Mouse (Mus musculus) intestine, postnatal 0 days (tissue): Measurements from ENCODE around the gene Grik5. TPM values are rescaled to one million over a fixed set of nuclear protein-coding genes. Genes with fewer than 3 reads are reported as not detected.

Source experiments
- ATAC-seq: fragments of 200-750 bp; cut with Nextera tagmentation; 2 replicates; pipeline ENCODE4 v1.8.0; 2017; ENCODE audit warnings: mild to moderate bottlenecking, moderate TSS enrichment, moderate library complexity
- H3K27ac ChIP-seq: fragments of 300-500 bp; sonication (generic); 2 replicates; pipeline ENCODE4 v1.5.1; 2014; ENCODE audit warnings: mild to moderate bottlenecking, low read depth, low read length, moderate library complexity
- H3K27me3 ChIP-seq: fragments of 300-500 bp; sonication (generic); replicated peaks from 2 replicates; pipeline ENCODE4 v1.6.1; 2014; ENCODE audit warnings: low read length, mixed read lengths; ENCODE audit not compliant: control insufficient read depth, insufficient read depth
- H3K36me3 ChIP-seq: fragments of 300-500 bp; sonication (generic); 2 replicates; pipeline ENCODE4 v1.6.1; 2014; ENCODE audit warnings: mild to moderate bottlenecking, moderate library complexity; ENCODE audit not compliant: control insufficient read depth, insufficient read depth
- H3K4me1 ChIP-seq: fragments of 300-500 bp; sonication (generic); replicated peaks from 2 replicates; pipeline ENCODE4 v1.6.1; 2014; ENCODE audit warnings: antibody characterized with exemption, low read length, mixed read lengths; ENCODE audit not compliant: control insufficient read depth, insufficient read depth
- H3K4me2 ChIP-seq: fragments of 300-500 bp; sonication (generic); replicated peaks from 2 replicates; pipeline ENCODE4 v1.6.1; 2014; ENCODE audit warnings: low read depth, mild to moderate bottlenecking, moderate library complexity
- H3K4me3 ChIP-seq: fragments of 300-500 bp; sonication (generic); 2 replicates; pipeline ENCODE4 v1.5.1; 2014; ENCODE audit warnings: low read depth, low read length
- H3K9ac ChIP-seq: fragments of 300-500 bp; sonication (generic); 2 replicates; pipeline ENCODE4 v1.6.1; 2014; ENCODE audit warnings: mild to moderate bottlenecking, low read depth, low read length
- H3K9me3 ChIP-seq: fragments of 300-500 bp; sonication (generic); 2 replicates; pipeline ENCODE4 v1.6.1; 2016; ENCODE audit warnings: mixed run types; ENCODE audit not compliant: control insufficient read depth
- CTCF ChIP-seq: sonication (generic); IDR thresholded peaks from 2 replicates; pipeline ENCODE4 v1.5.1; 2016; ENCODE audit warnings: low read depth, mild to moderate bottlenecking, control low read depth, antibody characterized with exemption, moderate library complexity
- WGBS: fragments of 180-500 bp; shearing (Covaris S2); extraction: QIAGEN DNeasy Blood & Tissue Kit; methylation state at CpG from one replicate; pipeline ENCODE4 v1.1.7; 2014; 5-methylcytosine and 5-hydroxymethylcytosine counted together
- microRNA-seq: library from miRNA; unstranded; fragments of <30 nt; microRNA quantifications from one replicate; pipeline ENCODE4, GENCODE M21; 2016
- polyA plus RNA-seq: library from polyadenylated mRNA; unstranded; fragments of >200 nt; fragmentation: Nextera tagmentation; extraction: Ambion mirVana; gene quantifications from 2 replicates; pipeline ENCODE4 v1.2.1, GENCODE M21; 2015

The Grik5 gene
- polyA plus RNA-seq, 1 experiment from 2014 or later: 1.3 TPM

- no peak for TF ChIP-seq CTCF
- H3K27ac ChIP-seq: no peak overlapping the region
- no peak overlapping the region for H3K4me3 ChIP-seq
- no peak overlapping the region for H3K4me2 ChIP-seq
- H3K27me3 ChIP-seq: 0 out of 2 replicates have a peak, but pooled peaks cover 3% of the 10 kb centered on the region
- H3K4me1 ChIP-seq: no peaks in the 10 kb centered on the region
- peaks cover 9% of the 10 kb centered on the region for H3K36me3 ChIP-seq
- no peaks in the 10 kb centered on the region for H3K9me3 ChIP-seq
- WGBS: 74% methylated on average over 8 of the region's 8 CpGs
- no peak overlapping the region for H3K9ac ChIP-seq
- no peak for ATAC-seq
Observed at GRCm38 (mm10) chr7:24967966-24968365, 104.2 kb downstream of the Grik5 start.

GRCm38 (mm10) chr7:24964897-24965535, 107.1 kb downstream of the Grik5 start:
- Histone ChIP-seq H3K36me3 (peaks cover 5% of the 10 kb centered on the region), H3K4me2 (no peak overlapping the region), H3K9me3 (no peaks in the 10 kb centered on the region), H3K27me3 (0 out of 2 replicates have a peak, but pooled peaks cover 3% of the 10 kb centered on the region), H3K9ac (no peak overlapping the region), H3K4me1 (no peaks in the 10 kb centered on the region), H3K27ac (no peak overlapping the region), H3K4me3 (no peak overlapping the region)
- WGBS: 9% methylated on average over 5 of the region's 5 CpGs
- ATAC-seq: 0 out of 2 replicates have a peak, but pooled peaks have one; percentile 16
- peak; percentile 77 for TF ChIP-seq CTCF

GRCm38 (mm10) chr7:24964288-24964687, 107.9 kb downstream of the Grik5 start:
- whole genome bisulfite sequencing: 81% methylated on average over 2 of the region's 2 CpGs
- TF ChIP-seq CTCF: no peak

More at GRCm38 (mm10) chr7:24964288-24964687, 107.9 kb downstream of the Grik5 start:
- Histone ChIP-seq H3K9me3 (no peaks in the 10 kb centered on the region), H3K27me3 (0 out of 2 replicates have a peak, but pooled peaks cover 3% of the 10 kb centered on the region), H3K36me3 (no peaks in the 10 kb centered on the region), H3K9ac (no peak overlapping the region), H3K27ac (no peak overlapping the region), H3K4me3 (no peak overlapping the region), H3K4me1 (no peaks in the 10 kb centered on the region), H3K4me2 (no peak overlapping the region)
- no peak for ATAC-seq

Small RNAs within 50 kb of the gene (microRNA-seq; reads per million reads assigned to microRNA genes)
- not detected for gene Mir6537
- gene Mir7046: not detected
- gene Mir7047: not detected

Other genes with a start within 250 kb of the Grik5 start
- gene Gm9844, start 210.1 kb downstream of the Grik5 start, polyA plus RNA-seq: 20.6 and 28.0 TPM in 2 replicates
- not detected in 2 replicates for gene Lypd4, start 202.4 kb downstream of the Grik5 start, polyA plus RNA-seq
- gene Dmrtc2, start 202.3 kb downstream of the Grik5 start, polyA plus RNA-seq: not detected in 2 replicates
- gene Rps19, start 188.0 kb downstream of the Grik5 start, polyA plus RNA-seq: 1,134 and 1,200 TPM in 2 replicates
- 0.23 and 0.26 TPM in 2 replicates for gene Cd79a, start 175.0 kb downstream of the Grik5 start, polyA plus RNA-seq
- gene Arhgef1, start 169.4 kb downstream of the Grik5 start, polyA plus RNA-seq: 32.6 and 35.9 TPM in 2 replicates
- not detected in 2 replicates for gene Gm4881, start 127.9 kb downstream of the Grik5 start, polyA plus RNA-seq
- gene Rabac1, start 99.6 kb downstream of the Grik5 start, polyA plus RNA-seq: 127 and 129 TPM in 2 replicates
- 3.4 and 3.6 TPM in 2 replicates for gene Atp1a3, start 66.4 kb downstream of the Grik5 start, polyA plus RNA-seq
- 11.6 and 12.1 TPM in 2 replicates for gene Zfp574, start 221 bp upstream of the Grik5 start, polyA plus RNA-seq
- 0.53 and 0.72 TPM in 2 replicates for gene Pou2f2, start 107.4 kb upstream of the Grik5 start, polyA plus RNA-seq
- gene Dedd2, start 148.3 kb upstream of the Grik5 start, polyA plus RNA-seq: 14.8 and 15.8 TPM in 2 replicates
- gene Zfp526, start 149.1 kb upstream of the Grik5 start, polyA plus RNA-seq: 1.1 and 1.3 TPM in 2 replicates
- 8.8 and 9.7 TPM in 2 replicates for gene Gsk3a, start 165.5 kb upstream of the Grik5 start, polyA plus RNA-seq
- 7.8 and 8.4 TPM in 2 replicates for gene Erf, start 178.4 kb upstream of the Grik5 start, polyA plus RNA-seq
- gene Cic, start 195.4 kb upstream of the Grik5 start, polyA plus RNA-seq: 17.2 and 21.7 TPM in 2 replicates
- 87.6 and 91.9 TPM in 2 replicates for gene Pafah1b3, start 225.6 kb upstream of the Grik5 start, polyA plus RNA-seq
- 0.12 TPM in 1 of 2 replicates, not detected in the other for gene Prr19, start 229.1 kb upstream of the Grik5 start, polyA plus RNA-seq
- 0.69 and 0.92 TPM in 2 replicates for gene Tmem145, start 233.8 kb upstream of the Grik5 start, polyA plus RNA-seq
- gene Megf8, start 244.8 kb upstream of the Grik5 start, polyA plus RNA-seq: 3.4 and 3.8 TPM in 2 replicates